In genomic region chrX:41912061-41912401, GRCm38 (mm10) we compare ENCODE assay signal across 8 mouse cellular contexts. TPM values are rescaled to one million over a fixed set of nuclear protein-coding genes. Genes with fewer than 3 reads are reported as not detected.
DNase-seq lines count a peak whose midpoint lies in the region; ATAC-seq and TF ChIP-seq lines count a peak whose summit lies in the region.

No protein-coding gene starts in this region.

- peak overlapping the region; percentile 17; the same call in 1 of the 2 replicates for H3K9ac ChIP-seq in liver, adult 2 months (ENCODE audit: low read depth, low read length)
- H3K9ac ChIP-seq in embryonic facial prominence, embryonic 14.5 days (ENCODE audit: low read depth, low read length): peak overlapping the region; percentile 73
- H3K9ac ChIP-seq in intestine, embryonic 14.5 days (ENCODE audit: low read length): no peak overlapping the region

- no peak for TF ChIP-seq CTCF in liver, adult 2 months (IDR thresholded peaks at IDR 0.05; ENCODE audit: low read depth, low read length)

- no peaks in the 10 kb centered on the region for H3K9me3 ChIP-seq in embryonic facial prominence, embryonic 14.5 days (ENCODE audit: control insufficient read depth, low read length)
- no peaks in the 10 kb centered on the region for H3K9me3 ChIP-seq in intestine, embryonic 14.5 days (ENCODE audit: control insufficient read depth, low read length)

- no peak overlapping the region for H3K27ac ChIP-seq in liver, adult 2 months (replicated peaks; ENCODE audit: insufficient read depth, low read depth, low read length)
- H3K27ac ChIP-seq in embryonic facial prominence, embryonic 14.5 days (replicated peaks; ENCODE audit: low read depth, low read length): peak overlapping the region; percentile 89; the same call in 1 of the 2 replicates
- H3K27ac ChIP-seq in intestine, embryonic 14.5 days (ENCODE audit: low read depth): peak overlapping the region; percentile 80; the same call in 1 of the 2 replicates

- 26% methylated on average over 10 of the region's 10 CpGs for WGBS in liver, adult 2 months
- WGBS in embryonic facial prominence, embryonic 14.5 days: 44% methylated on average over 10 of the region's 10 CpGs
- WGBS in intestine, embryonic 14.5 days: 39% methylated on average over 10 of the region's 10 CpGs

- peaks cover 11% of the 10 kb centered on the region; the same call in 1 of the 2 replicates for H3K79me2 ChIP-seq in liver, adult 2 months (ENCODE audit: control insufficient read depth, insufficient read depth, low read length)
- peaks cover 46% of the 10 kb centered on the region for H3K79me2 ChIP-seq in myocyte (ENCODE audit: control insufficient read depth, insufficient read depth)

- H3K27me3 ChIP-seq in liver, adult 2 months (ENCODE audit: control insufficient read depth, insufficient read depth, low read length): no peaks in the 10 kb centered on the region
- no peaks in the 10 kb centered on the region for H3K27me3 ChIP-seq in embryonic facial prominence, embryonic 14.5 days (replicated peaks; ENCODE audit: control insufficient read depth, insufficient read depth, low read length)
- no peaks in the 10 kb centered on the region for H3K27me3 ChIP-seq in intestine, embryonic 14.5 days (replicated peaks; ENCODE audit: control insufficient read depth, insufficient read depth, low read length)
- no peaks in the 10 kb centered on the region for H3K27me3 ChIP-seq in myocyte (ENCODE audit: control insufficient read depth, insufficient read depth, insufficient read length)

- peak overlapping the region; percentile 43 for H3K4me2 ChIP-seq in embryonic facial prominence, embryonic 14.5 days (ENCODE audit: low read depth, low read length)
- peak overlapping the region; percentile 26; the same call in 1 of the 2 replicates for H3K4me2 ChIP-seq in intestine, embryonic 14.5 days (ENCODE audit: low read length)
- H3K4me2 ChIP-seq in myocyte (ENCODE audit: low read depth): peak overlapping the region; percentile 69

- no peak for DNase-seq in liver, adult 2 months (ENCODE audit: extremely low read depth, low read depth, low spot score)
- no peak for DNase-seq in liver
- no peak for DNase-seq in embryonic facial prominence, embryonic 14.5 days (ENCODE audit: low spot score)
- DNase-seq in intestine, embryonic 14.5 days (ENCODE audit: low spot score): no peak
- no peak for DNase-seq in thymus, adult 18-20 months
- DNase-seq in embryo, embryonic 10 days (ENCODE audit: low spot score): no peak

- H3K4me3 ChIP-seq in liver, adult 2 months (ENCODE audit: insufficient read depth, low read depth, low read length): peak overlapping the region; percentile 81
- peak overlapping the region; percentile 60 for H3K4me3 ChIP-seq in embryonic facial prominence, embryonic 14.5 days (ENCODE audit: low read depth, low read length)
- H3K4me3 ChIP-seq in intestine, embryonic 14.5 days (ENCODE audit: low read depth, low read length): peak overlapping the region; percentile 54; the same call in 1 of the 2 replicates
- H3K4me3 ChIP-seq in myocyte: peak overlapping the region; percentile 67

- no peak for TF ChIP-seq POLR2A in liver, adult 2 months (IDR thresholded peaks at IDR 0.05; ENCODE audit: extremely low read depth, insufficient read depth, low read length)
- no peak for TF ChIP-seq POLR2A in myocyte (IDR thresholded peaks at IDR 0.05; ENCODE audit: insufficient read length, low read depth)

- H3K36me3 ChIP-seq in liver, adult 2 months (ENCODE audit: control insufficient read depth, insufficient read depth, low read length): no peaks in the 10 kb centered on the region
- no peaks in the 10 kb centered on the region for H3K36me3 ChIP-seq in embryonic facial prominence, embryonic 14.5 days (ENCODE audit: control insufficient read depth, insufficient read depth, low read length)
- no peaks in the 10 kb centered on the region for H3K36me3 ChIP-seq in intestine, embryonic 14.5 days (ENCODE audit: control insufficient read depth, insufficient read depth, low read length)
- H3K36me3 ChIP-seq in myocyte (ENCODE audit: control insufficient read depth, insufficient read depth): no peaks in the 10 kb centered on the region

- peak overlapping the region; percentile 69 for H3ac ChIP-seq in myocyte (ENCODE audit: control insufficient read depth, insufficient read length)

- no peak for ATAC-seq in embryonic facial prominence, embryonic 14.5 days (ENCODE audit: low read depth)
- no peak for ATAC-seq in intestine, embryonic 14.5 days (replicated peaks; ENCODE audit: low FRiP score, low TSS enrichment, low read depth)
- ATAC-seq in megakaryocyte progenitor cell, adult 5-6 weeks (replicated peaks; ENCODE audit: poor library complexity): no peak

- H3K4me1 ChIP-seq in liver, adult 2 months (ENCODE audit: control insufficient read depth, insufficient read depth, low read length): peaks cover 4% of the 10 kb centered on the region; the same call in 1 of the 2 replicates
- no peaks in the 10 kb centered on the region for H3K4me1 ChIP-seq in embryonic facial prominence, embryonic 14.5 days (ENCODE audit: control insufficient read depth, insufficient read depth, low read length)
- H3K4me1 ChIP-seq in intestine, embryonic 14.5 days (replicated peaks; ENCODE audit: control insufficient read depth, insufficient read depth, low read length): no peaks in the 10 kb centered on the region

TF ChIP-seq in myocyte, 11 proteins besides CTCF, POLR2A, EP300 and RAD21:
- TF ChIP-seq CEBPB (IDR thresholded peaks at IDR 0.05; ENCODE audit: insufficient read depth, poor library complexity, severe bottlenecking) (no peak), TCF12 (IDR thresholded peaks at IDR 0.05; ENCODE audit: insufficient read depth, poor library complexity, severe bottlenecking) (no peak), REST (IDR thresholded peaks at IDR 0.05; ENCODE audit: insufficient read depth, insufficient read length) (no peak), POLR2AphosphoS2 (IDR thresholded peaks at IDR 0.05; ENCODE audit: insufficient read length, low read depth) (no peak), MAX (IDR thresholded peaks at IDR 0.05; ENCODE audit: low read depth) (no peak), E2F4 (IDR thresholded peaks at IDR 0.05; ENCODE audit: insufficient read depth) (no peak), MYOG (IDR thresholded peaks at IDR 0.05; ENCODE audit: control insufficient read depth in 1 of 3, insufficient read depth in 1 of 3, insufficient read length in 2 of 3, low read depth in 2 of 3) (no peak), SRF (IDR thresholded peaks at IDR 0.05; ENCODE audit: control insufficient read depth, insufficient read length, low read depth) (no peak), MYOD1 (IDR thresholded peaks at IDR 0.05; ENCODE audit: control insufficient read depth in 1 of 3, insufficient read length in 2 of 3, low read depth in 2 of 3) (no peak), TCF3 (IDR thresholded peaks at IDR 0.05; ENCODE audit: insufficient read length, low read depth) (no peak), USF1 (IDR thresholded peaks at IDR 0.05; ENCODE audit: low read depth) (no peak)

RNA-seq across cellular contexts. Expression of gene Thoc2, which starts 8.4 kb away (rescaled TPM):
- 26.4 and 32.4 TPM in 2 replicates for total RNA-seq in liver, adult 2 months (2014; rRNA removed)
- 2.6 and 3.4 TPM in 2 replicates for polyA plus RNA-seq in liver, adult 2 months (2012; rRNA removed)
- polyA plus RNA-seq in embryonic facial prominence, embryonic 14.5 days (2014; fragmentation: Nextera tagmentation; extraction: Ambion mirVana): 78.3 and 85.3 TPM in 2 replicates
- 77.8 and 87.9 TPM in 2 replicates for polyA plus RNA-seq in intestine, embryonic 14.5 days (2014; fragmentation: Nextera tagmentation; extraction: Ambion mirVana)
- 4.0 TPM for polyA plus RNA-seq in myocyte (2012; fragmentation: generic; extraction: Trizol)
- total RNA-seq in megakaryocyte progenitor cell, adult 5-6 weeks (2015): 69.4 and 98.6 TPM in 2 replicates
- total RNA-seq in megakaryocyte progenitor cell, adult 5-6 weeks (2017): 62.7 and 104 TPM in 2 replicates

Comparison
In these comparisons a context has a peak if more than half of its experiments do, and no peak if none do; other contexts are left out.
1. RNA of gene Thoc2, which starts 8.4 kb away (polyA plus RNA-seq): 78.3 to 85.3 TPM in embryonic facial prominence, embryonic 14.5 days and 77.8 to 87.9 TPM in intestine, embryonic 14.5 days; 4.0 TPM in myocyte (single experiment) and 2.6 to 3.4 TPM in liver, adult 2 months; every median in the first group is over 10 times any median in the second.
2. Peak in every context shown above with its lines, with median percentiles within 50 percentile points of each other: H3K4me3 ChIP-seq and H3K4me2 ChIP-seq.